Mouse (Mus musculus) heart, adult 2 months (tissue): Measurements from ENCODE around the gene Avpr1b.

Source experiments
- CTCF ChIP-seq: fragments of 200-600 bp; IDR thresholded peaks from 2 replicates; pipeline ENCODE4 v1.8.1; 2022; ENCODE audit warnings: antibody characterized with exemption, mild to moderate bottlenecking, moderate library complexity
- EP300 ChIP-seq: fragments of 200-500 bp; IDR thresholded peaks from 2 replicates; pipeline ENCODE4 v1.6.1; 2011; ENCODE audit warnings: low read depth, low read length, control low read depth; ENCODE audit not compliant: insufficient read depth
- POLR2A ChIP-seq: fragments of 200-500 bp; IDR thresholded peaks from 2 replicates; pipeline ENCODE4 v1.6.1; 2011; ENCODE audit warnings: mild to moderate bottlenecking, low read depth, low read length, control low read depth; ENCODE audit not compliant: insufficient read depth

- TF ChIP-seq CTCF, result no peak
- no peak for TF ChIP-seq EP300
- no peak for TF ChIP-seq POLR2A
These were observed 38.9 kb downstream of the Avpr1b start, which contains the start of gene Ctse for GRCm38 (mm10) chr1:131637791-131638540.
